Mouse (Mus musculus) spleen, embryonic (tissue): ENCODE data around the gene Ankrd40.

Experiments used
- CTCF ChIA-PET: fragments of 350-600 bp; sonication (Branson Sonifier 250); formaldehyde crosslinking; loops from one replicate; lab custom pipeline; 2022; lab: Charles Lee

The Ankrd40 gene

GRCm38 (mm10) chr11:94350337-94350736 is 22.5 kb downstream of the Ankrd40 start:
- CTCF ChIA-PET = no interaction called here

GRCm38 (mm10) chr11:94351094-94351493 is 23.3 kb downstream of the Ankrd40 start:
- CTCF ChIA-PET = no interaction called here

GRCm38 (mm10) chr11:94355521-94356217 is 27.9 kb downstream of the Ankrd40 start:
- CTCF ChIA-PET = no interaction called here

- CTCF ChIA-PET = interaction anchor here (0.9 kb wide), 1 partner anchor 26 kb away, joined by 3 read pairs; no protein-coding TSS in a partner anchor
These were observed 31.4 kb downstream of the Ankrd40 start for GRCm38 (mm10) chr11:94359168-94359567.

GRCm38 (mm10) chr11:94361166-94361870 is 33.5 kb downstream of the Ankrd40 start:
- CTCF ChIA-PET = no interaction called here

GRCm38 (mm10) chr11:94362101-94362500 is 34.3 kb downstream of the Ankrd40 start:
- CTCF ChIA-PET = no interaction called here

- CTCF ChIA-PET = no interaction called here
These were observed 35.9 kb downstream of the Ankrd40 start for GRCm38 (mm10) chr11:94363690-94364089.

- CTCF ChIA-PET = no interaction called here
These were observed 37.5 kb downstream of the Ankrd40 start for GRCm38 (mm10) chr11:94365340-94365739.

- CTCF ChIA-PET = interaction anchor here (0.5 kb wide), 1 partner anchor 31 kb away, joined by 3 read pairs; no protein-coding TSS in a partner anchor
These were observed 42.2 kb downstream of the Ankrd40 start for GRCm38 (mm10) chr11:94369981-94370380.

- CTCF ChIA-PET = interaction anchor here (0.5 to 1.0 kb wide), 3 partner anchors 31 to 49 kb away, joined by 3 to 10 read pairs (median 3); no protein-coding TSS in a partner anchor
These were observed 43.0 kb downstream of the Ankrd40 start for GRCm38 (mm10) chr11:94370809-94371208.

- CTCF ChIA-PET = no interaction called here
These were observed 46.6 kb downstream of the Ankrd40 start for GRCm38 (mm10) chr11:94374276-94374948.

GRCm38 (mm10) chr11:94379061-94379460 is 51.3 kb downstream of the Ankrd40 start:
- CTCF ChIA-PET = no interaction called here

GRCm38 (mm10) chr11:94379736-94380135 is 51.9 kb downstream of the Ankrd40 start:
- CTCF ChIA-PET = no interaction called here

- CTCF ChIA-PET = interaction anchor here (0.8 kb wide), 1 partner anchor 27 kb away, joined by 3 read pairs; no protein-coding TSS in a partner anchor
These were observed 58.4 kb downstream of the Ankrd40 start for GRCm38 (mm10) chr11:94385977-94386771.

GRCm38 (mm10) chr11:94387756-94388155 is 60.0 kb downstream of the Ankrd40 start:
- CTCF ChIA-PET = no interaction called here

- CTCF ChIA-PET = no interaction called here
These were observed 61.2 kb downstream of the Ankrd40 start for GRCm38 (mm10) chr11:94389021-94389420.

- CTCF ChIA-PET = no interaction called here
These were observed 62.1 kb downstream of the Ankrd40 start for GRCm38 (mm10) chr11:94389724-94390396.

GRCm38 (mm10) chr11:94390825-94391224 is 63.0 kb downstream of the Ankrd40 start:
- CTCF ChIA-PET = interaction anchor here (0.6 kb wide), 1 partner anchor 34 kb away, joined by 5 read pairs; no protein-coding TSS in a partner anchor
